Mouse (Mus musculus) right cerebral cortex, postnatal 14 days (tissue): ENCODE measurements around the gene Ybx1.

Source experiments
- DNase-seq: peaks from one replicate; pipeline ENCODE4 v3.0.0; 2022

Ybx1 gene

DNA sequence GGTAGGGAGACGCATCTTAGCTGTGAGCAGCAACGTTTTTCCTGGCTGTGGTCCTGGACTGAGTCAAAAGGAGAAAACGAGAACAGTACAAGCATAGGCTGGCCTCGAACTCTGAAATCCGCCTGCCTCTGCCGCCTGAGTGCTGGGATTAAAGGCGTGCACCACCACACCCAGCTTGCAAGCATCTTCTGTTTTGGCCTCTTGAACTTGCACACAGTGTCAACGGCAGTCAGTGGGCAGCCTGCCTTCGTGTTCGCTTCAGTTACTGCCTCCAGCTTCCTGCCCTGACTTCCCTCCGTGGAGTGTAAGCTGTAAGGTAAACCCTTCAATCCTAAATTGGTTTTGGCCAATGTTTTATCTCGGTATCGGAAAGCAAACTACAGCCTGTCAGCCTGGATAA, 27.8 kb downstream of the Ybx1 start:
- DNase-seq, result no peak

DNA sequence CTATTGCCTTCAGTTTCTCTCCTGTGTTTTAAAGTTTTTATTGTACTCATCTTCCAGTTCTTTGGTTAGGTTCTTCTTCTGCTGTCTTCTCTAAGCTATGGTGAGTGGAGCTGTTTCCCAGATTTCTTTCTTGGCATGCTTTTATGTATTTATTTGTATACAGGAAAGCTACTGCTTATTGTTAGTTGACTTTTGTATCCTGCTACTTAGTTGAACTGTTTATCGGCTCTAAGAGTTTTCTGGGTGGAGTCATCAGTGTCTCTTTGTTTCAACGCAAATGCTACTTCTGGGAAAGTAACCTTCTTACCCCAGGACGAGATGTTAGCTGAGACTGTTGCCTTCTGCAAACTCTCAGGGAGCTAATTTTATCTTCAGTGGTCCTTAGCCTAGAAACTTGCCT, 30.9 kb downstream of the Ybx1 start:
- no peak for DNase-seq

DNA sequence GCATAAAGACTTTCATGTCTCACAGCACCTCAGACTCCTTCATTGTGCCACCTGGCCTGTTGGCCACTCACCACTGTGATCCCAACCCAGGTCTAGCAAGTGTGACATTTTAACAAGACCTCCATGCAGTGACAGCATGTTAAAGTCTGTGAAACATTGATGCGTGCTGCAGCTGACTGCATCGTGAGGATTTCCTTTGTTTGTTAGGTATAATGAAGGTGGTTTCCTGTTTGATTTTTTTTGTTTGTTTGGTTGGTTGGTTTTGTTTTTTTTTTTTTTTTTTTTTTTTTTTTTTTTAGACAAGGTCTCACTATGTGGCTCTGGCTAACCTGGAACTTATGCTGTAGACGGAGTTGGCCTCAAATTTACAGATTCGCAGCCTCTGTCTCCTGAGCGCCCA, 31.9 kb downstream of the Ybx1 start:
- no peak for DNase-seq

DNA sequence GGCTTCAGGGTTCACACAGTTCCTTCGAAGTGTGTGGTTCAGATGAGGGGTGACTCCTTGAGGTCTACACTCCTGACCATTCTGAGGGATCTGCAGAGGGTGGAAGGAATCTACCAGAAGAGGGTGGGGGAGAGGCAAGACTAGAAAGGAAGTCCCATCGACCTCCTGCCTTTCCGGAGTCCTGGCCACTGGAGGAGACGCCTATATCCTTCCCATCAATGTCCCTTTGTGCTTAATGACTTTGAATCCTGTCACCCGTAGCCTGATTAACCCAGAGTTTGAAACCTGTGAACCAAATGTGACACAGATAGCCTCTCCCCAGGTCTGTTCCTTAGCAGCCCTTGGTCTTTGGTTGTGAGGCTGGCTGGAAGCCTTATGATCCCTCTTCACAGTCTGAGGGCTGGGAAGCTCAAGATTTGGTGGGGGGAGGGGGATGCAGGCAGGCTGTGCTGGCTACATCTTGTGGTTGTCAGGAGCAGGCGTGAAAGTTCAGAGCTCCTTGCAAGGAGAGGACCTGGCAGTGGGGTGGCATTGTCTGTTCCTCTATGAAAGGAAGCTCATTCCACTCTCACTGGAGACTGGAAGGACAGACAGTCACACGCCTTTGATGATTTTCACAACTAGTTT, 33.2 kb downstream of the Ybx1 start:
- no peak for DNase-seq

DNA sequence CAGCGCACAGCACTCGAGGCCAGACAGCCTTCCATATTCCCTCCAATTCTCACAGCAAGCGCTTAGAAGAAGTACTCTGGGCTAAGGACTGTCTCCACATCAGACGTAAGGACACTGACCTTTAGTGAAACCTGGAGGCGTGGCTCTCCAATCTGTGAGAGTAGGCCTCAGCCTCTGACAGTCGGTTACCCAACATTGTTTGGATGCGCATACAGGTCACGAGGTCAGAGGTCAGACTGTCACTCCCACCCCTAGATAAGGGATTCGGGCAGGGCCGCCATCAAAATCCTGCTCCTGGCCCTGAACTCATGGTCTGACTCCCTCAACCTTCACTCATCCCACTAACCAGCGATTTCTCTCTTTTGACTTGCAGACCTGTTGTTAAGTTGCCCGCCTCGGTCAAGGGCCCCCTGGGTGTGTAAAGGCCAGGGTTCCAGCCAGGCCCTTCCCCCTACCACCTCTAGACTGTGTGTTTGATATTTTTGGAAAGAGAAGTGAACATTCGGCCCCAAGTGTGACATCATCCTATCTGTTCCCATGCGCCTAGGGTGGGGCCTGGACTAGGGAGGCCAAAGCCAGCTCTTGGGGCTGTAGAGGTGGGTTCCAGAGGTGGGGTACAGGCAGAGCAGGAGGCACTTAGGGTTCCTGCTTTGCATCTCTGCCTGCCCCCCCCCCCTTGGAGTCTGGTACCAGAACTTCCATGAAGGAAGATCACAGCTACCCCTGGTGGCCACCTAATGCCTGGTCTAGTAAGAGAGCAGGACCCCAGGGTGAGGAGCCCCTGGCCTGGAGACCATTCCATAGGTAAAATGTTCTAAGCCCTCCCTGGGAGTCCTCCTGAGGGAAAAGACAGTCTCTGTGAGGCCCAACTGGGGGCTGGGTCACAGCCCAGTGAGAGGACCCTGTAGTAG, 34.8 kb downstream of the Ybx1 start:
- DNase-seq, result no peak

DNA sequence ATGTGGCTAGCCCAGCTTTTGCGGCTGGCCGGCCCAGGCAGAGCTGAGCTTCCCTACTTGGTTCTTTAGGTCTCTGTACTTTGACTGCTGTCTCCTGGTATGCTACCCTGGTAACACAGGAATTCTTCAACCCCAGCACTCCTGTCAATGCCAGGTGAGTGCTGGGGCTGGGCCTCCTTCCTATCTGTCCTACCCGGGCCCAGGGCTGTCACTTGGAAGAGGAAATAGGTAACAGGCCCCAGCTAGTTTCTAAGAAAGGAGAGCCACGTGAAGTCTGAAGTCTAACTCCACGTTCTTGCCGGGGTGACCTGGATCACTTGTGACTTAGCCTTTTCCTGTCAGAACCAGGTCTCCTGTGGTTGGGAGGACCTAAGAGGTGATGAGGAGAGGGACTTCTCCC, 37.3 kb downstream of the Ybx1 start:
- no peak for DNase-seq

DNA sequence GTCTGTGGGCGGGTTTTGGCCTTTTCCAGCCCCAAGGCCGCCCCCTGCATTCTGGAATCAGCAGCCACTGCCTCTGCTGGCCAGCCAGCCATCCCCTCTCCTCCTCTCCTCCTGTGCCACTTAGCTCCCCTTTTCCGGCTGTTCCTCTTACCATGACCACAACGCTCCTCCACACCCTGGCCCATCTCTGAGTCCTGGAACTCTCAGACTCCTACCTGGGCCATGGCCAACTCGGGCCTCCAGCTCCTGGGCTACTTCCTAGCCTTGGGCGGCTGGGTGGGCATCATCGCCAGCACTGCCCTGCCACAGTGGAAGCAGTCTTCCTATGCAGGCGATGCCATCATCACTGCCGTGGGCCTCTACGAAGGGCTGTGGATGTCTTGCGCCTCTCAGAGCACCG, 39.1 kb downstream of the Ybx1 start, which contains the start of gene Cldn19:
Cldn19 (plus strand) TSS at position 64 of the 400 bp plus-strand sequence.
- no peak for DNase-seq

DNA sequence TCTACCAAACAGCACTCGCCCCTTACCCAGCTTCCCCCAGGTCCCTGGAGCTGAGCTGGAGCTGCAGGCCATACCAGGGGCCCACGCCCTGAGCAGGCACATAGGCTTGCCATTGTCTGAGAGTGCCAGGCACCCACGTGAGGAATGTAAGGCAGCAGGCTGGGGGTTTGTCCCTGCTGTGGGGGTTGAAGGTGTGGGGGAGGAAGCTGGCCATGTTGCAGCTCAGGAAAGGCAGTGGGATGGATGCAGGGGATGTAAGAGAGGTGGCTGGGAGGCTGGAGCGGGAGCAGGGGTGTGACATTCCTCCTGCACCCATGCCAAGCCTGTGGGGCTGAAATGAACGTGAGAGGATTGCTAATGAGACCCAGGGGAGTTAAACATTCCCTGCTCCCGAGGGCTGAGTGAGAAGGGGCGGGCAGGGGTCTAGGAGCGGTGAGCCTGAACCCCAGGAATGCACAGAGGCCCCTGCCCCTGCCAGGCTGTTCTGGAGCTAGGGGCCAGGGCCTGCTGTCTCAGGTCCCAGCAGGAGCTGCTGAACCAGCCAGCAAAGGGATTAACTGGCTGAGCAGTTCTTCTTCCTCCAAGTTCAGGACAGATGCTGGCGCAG, 40.3 kb downstream of the Ybx1 start:
- peak; percentile 38 for DNase-seq

DNA sequence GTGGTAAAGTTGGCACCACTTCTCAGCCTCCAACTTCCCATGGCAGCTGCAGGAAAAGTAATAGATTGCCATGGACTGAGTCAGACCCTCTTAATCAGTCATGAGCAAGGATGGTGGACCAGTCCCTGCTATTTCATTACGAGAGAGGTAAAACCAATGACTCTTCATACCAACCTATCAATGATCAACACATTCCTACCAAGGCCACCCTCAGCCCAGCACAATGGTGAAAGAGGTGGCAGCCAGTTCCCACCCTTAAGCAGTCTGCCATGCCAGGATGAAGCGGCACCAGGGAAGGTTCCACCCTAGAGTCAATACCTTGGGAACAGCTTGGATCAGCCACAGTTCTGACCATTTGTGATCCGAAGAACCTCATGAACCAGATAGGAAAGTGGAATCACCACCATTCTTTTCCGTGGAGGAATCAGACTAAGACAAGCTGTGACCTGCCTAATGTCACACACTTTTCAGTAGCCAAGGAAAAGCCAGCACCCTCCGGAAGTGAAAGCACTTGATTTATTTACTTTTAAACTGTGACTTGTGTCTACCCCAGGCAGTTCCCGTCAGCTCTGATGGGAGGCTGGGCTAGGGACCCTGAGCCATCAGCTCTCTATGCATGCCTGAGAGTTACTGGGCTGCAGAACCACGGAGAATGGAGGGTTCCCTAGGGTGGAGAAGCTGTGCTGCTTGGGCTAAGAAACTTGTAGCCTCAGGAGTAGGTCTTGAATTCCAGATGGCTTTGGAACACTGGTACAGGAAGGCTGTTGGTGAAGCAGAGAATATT, 42.2 kb downstream of the Ybx1 start:
- DNase-seq, result no peak

DNA sequence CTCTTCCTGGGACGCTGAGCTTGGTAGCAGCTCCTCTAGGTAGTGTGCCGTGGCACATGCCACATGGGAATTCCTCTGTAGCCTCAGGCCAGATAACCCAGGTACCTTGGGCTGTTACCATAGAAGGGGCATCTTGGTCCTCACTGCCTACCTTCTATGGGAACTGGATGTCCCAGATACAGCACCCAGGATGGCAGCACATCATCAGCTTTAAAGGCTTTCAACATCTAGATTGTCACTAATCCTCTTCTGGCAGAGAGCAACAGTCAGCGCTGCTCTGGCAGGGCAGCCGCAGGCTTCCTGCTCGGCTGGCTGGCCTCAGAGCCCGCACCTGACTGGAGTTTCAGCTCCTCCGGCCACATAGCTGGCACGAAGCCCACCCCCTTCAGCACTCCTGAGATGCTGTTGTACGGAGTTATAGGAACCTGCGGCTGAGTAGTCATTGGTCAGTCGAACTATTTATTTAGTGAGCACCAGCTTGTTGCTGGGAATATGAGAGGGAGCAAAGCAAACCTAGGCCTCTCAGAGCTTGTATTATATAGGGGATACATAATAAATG, 45.9 kb downstream of the Ybx1 start:
- DNase-seq, result no peak

DNA sequence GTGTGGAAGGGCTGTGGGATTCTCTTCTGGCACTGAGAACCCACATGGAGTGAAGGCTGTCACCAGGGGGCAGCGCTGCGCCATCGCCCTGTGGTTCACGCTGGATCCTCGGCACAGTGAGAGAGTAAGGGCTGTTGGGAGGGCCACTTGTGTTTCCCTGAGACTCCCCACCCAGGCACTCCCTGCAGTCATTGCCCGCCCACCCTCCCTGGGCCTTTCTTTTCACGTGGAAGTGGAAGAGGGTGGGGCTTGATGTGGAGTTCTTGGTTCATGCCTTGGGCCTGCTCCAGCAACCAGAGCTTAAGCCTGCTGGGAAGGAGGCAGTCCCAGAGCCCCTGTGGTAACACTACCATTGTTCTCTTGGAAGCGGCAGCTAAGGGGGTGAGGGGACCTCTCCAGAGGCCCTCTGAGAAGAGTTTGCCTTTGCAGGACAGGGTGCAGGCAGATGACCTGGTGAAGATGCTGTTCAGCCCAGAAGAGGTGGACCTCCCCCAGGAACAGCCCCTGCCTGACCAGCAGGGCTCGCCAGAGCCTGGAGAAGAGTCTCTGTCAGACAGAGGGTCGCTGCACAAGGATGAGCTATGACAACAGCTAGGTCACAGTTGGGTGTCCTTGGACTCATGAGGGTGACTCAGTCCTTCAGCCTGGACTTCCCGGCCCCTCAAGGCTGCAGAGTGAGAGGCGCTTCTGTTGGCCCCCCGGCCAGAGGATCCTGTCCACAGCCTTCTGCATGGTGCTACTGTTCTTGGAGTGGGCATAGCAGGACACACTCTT, 46.8 kb downstream of the Ybx1 start:
- DNase-seq, result peak; percentile 79

DNA sequence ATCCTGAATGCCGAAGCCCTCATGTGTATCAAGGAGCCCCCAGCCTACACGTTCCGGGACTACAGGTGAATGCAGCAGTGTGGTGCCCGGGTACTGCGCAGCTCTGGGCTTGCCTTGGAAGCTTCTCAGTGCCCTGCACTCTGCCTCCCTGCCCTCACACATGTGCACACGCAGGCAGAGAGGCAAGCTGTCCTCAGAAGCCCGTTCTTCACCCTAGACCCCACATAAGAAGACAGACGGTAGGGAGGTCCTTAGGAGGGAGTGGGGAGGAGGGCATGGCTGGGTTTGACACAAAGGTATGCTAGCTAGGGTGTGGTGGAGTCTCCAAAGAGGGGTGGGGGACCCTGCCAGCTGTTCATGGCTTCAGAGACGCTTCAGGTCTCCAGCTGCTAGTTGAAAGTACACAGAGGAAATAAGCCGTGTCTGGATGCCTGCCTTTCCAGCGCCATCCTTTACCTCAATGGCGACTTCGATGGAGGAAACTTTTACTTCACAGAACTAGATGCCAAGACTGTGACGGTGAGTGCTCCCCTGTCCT, 47.6 kb downstream of the Ybx1 start:
- no peak for DNase-seq

DNA sequence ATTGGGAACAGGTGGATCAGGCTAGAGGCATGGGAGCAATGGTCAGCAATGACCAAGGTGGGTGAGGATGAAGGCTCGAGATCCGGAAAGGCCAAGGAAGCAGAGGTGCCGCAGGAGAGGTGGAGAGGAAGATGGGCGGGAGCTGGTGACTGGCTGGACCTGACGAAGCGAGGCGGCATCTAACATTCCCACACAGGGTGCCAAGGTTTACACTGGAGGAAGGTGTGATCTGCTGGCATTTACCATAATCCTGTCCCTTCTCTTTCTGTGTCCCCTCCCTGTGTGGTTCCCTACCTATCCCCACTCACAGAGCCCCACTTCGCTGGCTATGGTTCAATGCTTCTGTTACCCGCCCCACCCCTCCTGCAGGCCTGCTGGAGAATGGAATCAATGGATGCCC, 48.4 kb downstream of the Ybx1 start:
- no peak for DNase-seq

DNA sequence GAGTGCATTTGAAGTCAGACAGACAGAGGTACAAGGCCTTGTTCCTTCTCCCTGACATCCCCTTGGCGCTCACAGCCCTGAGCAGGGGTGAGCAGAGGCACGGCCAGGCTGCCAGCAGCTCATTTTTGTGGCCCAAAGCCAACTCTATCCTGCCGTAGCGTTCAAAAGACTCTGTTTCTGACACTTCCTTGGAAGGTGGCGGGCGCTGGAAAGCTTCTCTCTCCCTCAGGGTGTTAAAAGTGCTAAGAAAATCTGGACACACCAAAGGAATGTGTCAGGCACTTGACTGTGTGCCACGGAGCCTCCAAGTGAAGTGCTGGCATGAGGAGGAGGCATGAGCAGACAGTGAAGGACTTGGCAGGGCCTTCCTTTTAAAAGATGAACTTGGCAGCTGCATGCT, 48.8 kb downstream of the Ybx1 start:
- peak; percentile 51 for DNase-seq

DNA sequence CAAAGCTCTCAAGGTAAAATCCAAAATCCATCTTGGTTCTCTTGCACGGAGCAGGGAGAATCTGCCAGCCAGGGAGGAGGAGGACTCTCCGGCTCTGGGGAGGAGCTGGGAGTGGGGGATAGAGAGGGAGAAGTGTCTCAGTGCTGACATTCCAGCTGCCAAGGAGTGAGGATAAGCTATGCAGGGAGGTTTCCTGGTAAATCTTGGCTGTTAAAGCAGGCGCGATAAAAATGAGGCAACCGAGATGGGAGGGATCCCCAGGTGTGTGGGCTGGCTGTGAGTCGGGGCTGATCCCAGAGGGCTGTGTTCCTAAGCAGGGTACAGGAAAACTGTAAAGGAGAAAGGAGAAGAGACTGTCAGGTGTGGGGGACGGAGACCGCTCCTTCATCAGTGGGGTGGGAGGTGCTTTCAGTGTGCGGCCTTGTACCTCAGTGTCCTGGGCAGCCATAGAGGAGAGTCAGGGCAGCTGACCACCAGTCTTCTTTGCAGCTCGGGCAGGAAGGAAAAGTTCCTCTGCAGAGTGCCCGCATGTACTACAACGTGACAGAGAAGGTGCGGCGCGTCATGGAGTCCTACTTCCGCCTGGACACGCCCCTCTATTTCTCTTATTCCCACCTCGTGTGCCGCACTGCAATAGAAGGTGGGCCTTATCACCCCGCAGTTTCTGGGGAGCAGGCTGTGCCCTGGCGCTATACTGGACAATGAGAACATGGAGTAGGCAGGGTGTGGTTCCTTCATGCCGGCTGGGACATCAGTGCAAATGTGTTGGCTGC, 49.8 kb downstream of the Ybx1 start:
- DNase-seq, result peak; percentile 36

DNA sequence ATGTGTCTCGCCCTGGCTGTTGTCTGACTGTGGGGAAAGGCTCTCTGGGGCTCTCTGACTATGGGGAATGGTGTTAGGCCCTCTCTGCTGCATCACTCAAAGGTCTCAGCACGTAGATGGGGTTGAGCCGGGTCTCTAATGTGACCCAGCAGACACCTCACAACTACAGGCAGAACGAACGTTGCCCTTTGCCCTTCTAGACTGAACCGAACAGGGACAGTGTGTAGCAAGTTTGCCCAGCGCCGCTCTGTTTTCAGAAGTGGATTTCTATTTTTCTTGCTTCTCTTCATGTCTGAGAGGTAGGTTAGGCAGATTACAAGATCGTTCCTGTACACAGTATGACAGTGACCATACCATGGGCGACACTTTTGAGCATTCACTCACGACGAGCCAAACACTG, 51.8 kb downstream of the Ybx1 start:
- DNase-seq, result no peak

DNA sequence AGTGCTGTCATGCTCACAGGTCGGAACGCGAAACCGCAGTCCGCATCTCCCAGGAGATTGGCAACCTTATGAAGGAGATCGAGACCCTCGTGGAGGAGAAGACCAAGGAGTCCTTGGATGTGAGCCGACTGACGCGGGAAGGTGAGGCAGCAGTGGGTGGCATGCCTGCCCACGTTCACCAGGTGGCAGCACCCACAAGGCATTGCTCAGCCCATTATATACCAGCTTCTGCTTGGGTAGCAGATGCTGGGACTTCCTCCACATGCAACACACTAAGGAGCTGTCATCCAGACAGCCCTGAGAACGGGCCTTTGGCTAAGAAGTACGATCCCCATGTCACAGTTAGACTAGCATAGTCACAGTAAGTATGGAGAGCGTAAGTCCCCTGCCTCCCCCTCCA, 52.7 kb downstream of the Ybx1 start:
- DNase-seq, result peak; percentile 60

DNA sequence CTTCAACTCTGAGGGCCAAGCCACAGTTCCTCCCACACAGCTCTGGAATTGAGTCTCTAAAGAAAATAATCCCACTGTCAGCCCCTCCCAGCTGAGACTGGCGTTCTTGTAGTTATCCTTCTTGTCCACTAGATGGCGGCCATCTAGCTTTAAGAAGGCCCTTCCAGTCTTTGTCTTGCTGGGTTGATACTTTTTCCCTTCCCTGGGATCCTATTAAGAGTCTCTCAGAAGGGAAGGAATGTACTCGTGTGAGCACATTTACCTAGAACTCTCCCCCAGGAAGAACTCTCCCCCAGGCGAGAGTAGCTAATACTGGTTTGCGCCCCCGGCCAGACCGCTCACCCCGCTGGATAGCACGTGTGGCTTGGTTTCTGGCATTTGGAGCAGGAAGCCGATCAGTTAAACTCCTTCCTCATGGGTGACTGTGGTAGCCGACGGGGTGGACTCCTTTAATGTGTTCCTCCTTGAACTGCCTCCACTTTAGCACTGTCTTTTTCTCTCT, 55.2 kb downstream of the Ybx1 start:
- no peak for DNase-seq

DNA sequence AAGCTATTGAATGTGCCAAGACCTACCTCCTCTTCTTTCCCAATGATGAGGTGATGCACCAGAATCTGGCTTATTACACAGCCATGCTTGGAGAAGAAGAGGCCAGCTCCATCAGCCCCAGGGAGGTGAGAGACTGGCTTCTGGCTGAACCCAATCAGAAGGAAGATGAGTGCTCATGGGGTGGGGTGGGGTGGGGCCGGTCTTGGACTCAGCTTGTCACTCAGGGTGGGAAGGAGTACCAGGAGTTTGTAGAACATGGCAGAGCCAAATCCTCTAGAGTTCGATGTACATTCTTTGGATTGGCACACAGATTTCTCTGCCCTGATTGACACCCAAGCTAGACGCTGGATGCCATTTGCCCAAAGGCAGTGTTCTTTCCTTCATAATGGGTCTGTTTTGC, 55.7 kb downstream of the Ybx1 start:
- DNase-seq, result no peak

DNA sequence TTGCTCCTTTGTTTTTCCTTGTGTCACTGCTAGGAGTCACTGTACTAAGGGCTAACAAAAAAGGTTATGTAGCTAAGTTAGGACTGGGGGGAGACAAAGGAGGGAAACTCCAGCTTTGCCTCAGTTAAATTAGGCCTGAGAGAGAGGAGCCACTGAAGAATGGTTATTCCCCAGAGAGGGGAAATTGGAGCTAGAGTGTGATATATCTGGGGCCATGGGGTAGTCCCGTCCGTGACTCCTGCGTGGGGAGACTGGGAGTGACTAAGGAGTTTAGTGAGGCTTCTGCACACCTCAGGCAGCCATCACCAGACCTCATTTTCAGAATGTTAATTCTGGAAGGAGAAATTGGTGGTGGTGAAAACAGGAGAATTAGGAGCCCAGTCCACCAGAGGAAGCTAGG, 60.1 kb downstream of the Ybx1 start:
- no peak for DNase-seq
